Mouse (Mus musculus): ENCODE measurements around the gene Tuba1a. TPM values are rescaled to one million over a fixed set of nuclear protein-coding genes. Genes with fewer than 3 reads are reported as not detected.
A peak's percentile ranks its signal among the peaks of the same experiment; 100 is the strongest.

The Tuba1a gene
- 1,291 and 1,480 TPM in 2 replicates for polyA plus RNA-seq (2015; fragmentation: Nextera tagmentation; extraction: Ambion mirVana)

DNA sequence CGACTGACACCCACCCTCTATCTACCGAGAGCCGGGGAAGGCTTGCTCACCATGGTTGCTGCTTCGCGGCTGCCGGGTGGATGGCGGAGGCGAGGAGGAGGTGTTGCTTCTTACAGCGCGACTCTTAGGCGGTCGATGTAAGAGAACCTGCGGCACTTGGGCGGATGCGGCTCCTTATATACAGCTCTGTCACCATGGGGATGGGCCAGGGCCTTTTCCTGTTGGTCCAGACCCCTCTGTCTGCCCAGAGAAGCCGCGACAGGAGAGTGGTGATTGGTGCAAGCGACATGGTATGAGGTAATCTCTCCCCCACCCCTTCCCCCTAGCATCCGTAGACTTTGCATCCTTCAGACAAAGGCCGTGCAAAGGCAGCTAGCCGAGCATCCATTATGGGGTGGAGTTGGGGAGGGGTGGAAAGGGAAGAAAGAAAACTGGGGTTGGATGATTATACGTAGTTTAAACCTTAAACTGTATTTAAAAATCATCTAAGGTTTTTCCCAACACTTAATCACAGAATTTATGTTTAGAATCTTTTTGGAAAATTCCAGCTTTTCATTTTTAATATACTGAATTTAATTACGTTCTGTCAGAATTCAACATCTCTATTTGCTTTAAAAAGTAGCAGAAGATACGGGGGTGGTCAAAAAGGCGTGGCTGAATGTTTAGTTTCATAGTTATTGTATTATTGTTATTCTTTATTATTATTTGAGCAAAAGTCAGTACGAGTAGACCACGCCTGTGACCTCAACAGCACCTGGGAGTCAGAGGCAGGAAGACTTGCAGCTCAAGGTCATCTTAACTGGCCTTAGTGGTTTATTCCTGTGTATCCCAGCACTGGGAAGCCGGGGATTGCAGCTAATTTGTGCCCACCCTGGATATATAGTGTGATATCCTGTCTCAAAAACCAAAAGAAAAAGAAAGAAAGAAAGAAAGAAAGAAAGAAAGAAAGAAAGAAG lies at the start of gene Tuba1a, which contains the start of gene Gm49450:
Tuba1a (minus strand) TSS at position 303 of the 956 bp plus-strand sequence.
Gm49450 (minus strand) TSS at position 151 of the 956 bp plus-strand sequence.
- 4% methylated on average over 28 of the region's 28 CpGs for WGBS
- H3K4me3 ChIP-seq: peak within 1 kb of the TSS; percentile 77
- peak within 1 kb of the TSS; percentile 77 for H3K4me2 ChIP-seq

DNA sequence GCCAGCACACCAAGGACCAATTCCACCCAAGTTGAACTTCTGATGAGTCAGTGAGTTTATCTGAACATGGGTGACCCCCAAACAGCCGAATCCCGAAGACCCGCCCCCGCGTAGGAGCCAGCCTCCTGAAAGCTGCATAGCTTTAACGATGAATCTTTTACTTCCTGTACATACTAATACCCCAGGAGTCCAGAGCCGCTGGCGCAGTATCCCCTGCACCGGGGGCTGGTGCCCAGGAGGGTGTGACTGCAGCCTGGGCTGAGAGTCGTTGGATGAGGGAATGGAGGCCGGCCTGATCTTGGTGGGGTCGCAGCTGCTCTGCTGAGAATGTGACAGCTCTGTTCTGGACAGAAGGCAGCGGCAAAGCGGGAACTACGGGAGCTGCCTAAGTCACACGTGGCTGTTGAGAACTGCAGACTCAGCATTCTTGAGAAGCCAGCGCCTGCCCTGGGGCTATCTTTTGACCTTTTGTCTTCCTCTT lies 48.0 kb upstream of the Tuba1a start:
- peaks cover 18% of the 10 kb centered on the region for H3K4me1 ChIP-seq
- H3K9ac ChIP-seq: peak overlapping the region; percentile 54; the same call in 1 of the 2 replicates
- no peaks in the 10 kb centered on the region for H3K36me3 ChIP-seq
- peak overlapping the region; percentile 60 for H3K4me2 ChIP-seq
- WGBS: 11% methylated on average over 17 of the region's 17 CpGs
- no peaks in the 10 kb centered on the region; the same call in 1 of the 2 replicates for H3K9me3 ChIP-seq
- H3K27me3 ChIP-seq: no peaks in the 10 kb centered on the region
- H3K27ac ChIP-seq: no peak overlapping the region; the same call in 1 of the 2 replicates
- peak overlapping the region; percentile 30 for H3K4me3 ChIP-seq
- ATAC-seq (ENCODE audit: insufficient number of reproducible peaks, insufficient read depth, low FRiP score, low TSS enrichment, low read depth): 0 out of 2 replicates have a peak, but pooled peaks have one; percentile 53

More for the DNA sequence above, at the start of gene Tuba1a, which contains the start of gene Gm49450:
- Histone ChIP-seq H3K9ac (peak within 1 kb of the TSS; percentile 95), H3K27ac (peak within 1 kb of the TSS; percentile 99), H3K27me3 (no peaks in the 10 kb centered on the region), H3K36me3 (peaks cover 14% of the 10 kb centered on the region), H3K9me3 (no peaks in the 10 kb centered on the region), H3K4me1 (peaks cover 18% of the 10 kb centered on the region)
- ATAC-seq (ENCODE audit: insufficient number of reproducible peaks, insufficient read depth, low FRiP score, low TSS enrichment, low read depth): peak; percentile 99

DNA sequence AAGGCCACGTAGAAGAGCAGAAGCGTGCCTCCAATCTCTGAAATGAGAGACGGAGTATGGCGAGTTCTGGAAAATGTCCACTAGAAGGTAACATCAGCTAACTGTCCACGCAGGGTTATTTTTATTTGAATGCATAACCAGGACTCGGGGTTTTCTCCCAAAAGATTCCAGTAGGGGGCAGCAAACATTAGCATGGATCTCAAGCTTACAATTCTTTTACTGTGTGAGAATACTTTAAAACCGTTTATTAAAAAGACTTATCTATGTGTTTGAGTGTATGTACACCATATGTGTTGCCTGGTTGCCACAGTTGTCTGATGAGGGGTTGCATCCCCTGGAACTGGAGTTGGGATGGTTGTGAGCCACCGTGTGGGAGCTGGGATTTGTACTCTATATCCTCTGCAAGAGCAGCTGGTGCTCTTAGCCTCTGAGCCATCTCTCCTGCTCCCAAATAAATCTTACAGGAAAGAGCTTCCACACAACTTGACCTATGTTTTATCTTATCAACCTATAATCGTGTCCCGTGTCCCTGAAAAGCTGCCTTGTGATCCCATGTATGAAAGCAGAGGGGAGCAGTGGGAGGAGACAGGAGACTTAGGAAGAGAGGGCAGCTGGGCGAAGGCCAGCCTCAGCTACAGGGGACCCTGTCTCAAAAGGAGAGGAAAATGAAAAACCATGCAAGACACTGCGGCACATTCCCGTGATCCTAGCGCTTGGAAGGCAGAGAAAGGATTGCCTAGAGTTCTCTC lies 47.2 kb upstream of the Tuba1a start:
- Histone ChIP-seq H3K27me3 (no peaks in the 10 kb centered on the region), H3K4me2 (peak overlapping the region; percentile 60), H3K9me3 (no peaks in the 10 kb centered on the region), H3K9ac (no peak overlapping the region), H3K36me3 (no peaks in the 10 kb centered on the region), H3K4me1 (peaks cover 18% of the 10 kb centered on the region), H3K27ac (peak overlapping the region; percentile 71), H3K4me3 (peak overlapping the region; percentile 30; the same call in 1 of the 2 replicates)
- WGBS: 38% methylated on average over 14 of the region's 14 CpGs
- ATAC-seq (ENCODE audit: insufficient number of reproducible peaks, insufficient read depth, low FRiP score, low TSS enrichment, low read depth): no peak

DNA sequence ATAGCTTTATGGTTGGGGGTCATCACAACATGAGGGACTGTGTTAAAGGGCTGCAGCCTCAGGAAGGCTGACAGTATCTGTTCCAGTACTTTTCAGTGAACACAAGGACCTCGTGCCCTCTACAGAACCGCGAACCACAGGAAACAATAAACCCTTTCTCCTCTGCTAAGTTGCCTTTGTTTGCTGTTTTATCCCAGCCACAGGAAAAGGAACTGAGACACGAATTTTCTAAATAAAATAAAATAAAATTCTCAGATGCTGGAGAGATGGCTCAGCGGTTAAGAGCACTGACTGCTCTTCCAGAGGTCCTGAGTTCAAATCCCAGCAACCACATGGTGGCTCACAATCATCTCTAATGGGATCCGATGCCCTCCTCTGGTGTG lies 45.3 kb upstream of the Tuba1a start:
- ATAC-seq (ENCODE audit: insufficient number of reproducible peaks, insufficient read depth, low FRiP score, low TSS enrichment, low read depth): no peak
- no peaks in the 10 kb centered on the region for H3K36me3 ChIP-seq
- WGBS: 40% methylated on average over 6 of the region's 6 CpGs
- H3K4me3 ChIP-seq: no peak overlapping the region
- no peak overlapping the region for H3K9ac ChIP-seq
- no peaks in the 10 kb centered on the region for H3K27me3 ChIP-seq
- H3K27ac ChIP-seq: no peak overlapping the region
- no peaks in the 10 kb centered on the region for H3K9me3 ChIP-seq
- H3K4me2 ChIP-seq: no peak overlapping the region
- H3K4me1 ChIP-seq: peaks cover 18% of the 10 kb centered on the region

DNA sequence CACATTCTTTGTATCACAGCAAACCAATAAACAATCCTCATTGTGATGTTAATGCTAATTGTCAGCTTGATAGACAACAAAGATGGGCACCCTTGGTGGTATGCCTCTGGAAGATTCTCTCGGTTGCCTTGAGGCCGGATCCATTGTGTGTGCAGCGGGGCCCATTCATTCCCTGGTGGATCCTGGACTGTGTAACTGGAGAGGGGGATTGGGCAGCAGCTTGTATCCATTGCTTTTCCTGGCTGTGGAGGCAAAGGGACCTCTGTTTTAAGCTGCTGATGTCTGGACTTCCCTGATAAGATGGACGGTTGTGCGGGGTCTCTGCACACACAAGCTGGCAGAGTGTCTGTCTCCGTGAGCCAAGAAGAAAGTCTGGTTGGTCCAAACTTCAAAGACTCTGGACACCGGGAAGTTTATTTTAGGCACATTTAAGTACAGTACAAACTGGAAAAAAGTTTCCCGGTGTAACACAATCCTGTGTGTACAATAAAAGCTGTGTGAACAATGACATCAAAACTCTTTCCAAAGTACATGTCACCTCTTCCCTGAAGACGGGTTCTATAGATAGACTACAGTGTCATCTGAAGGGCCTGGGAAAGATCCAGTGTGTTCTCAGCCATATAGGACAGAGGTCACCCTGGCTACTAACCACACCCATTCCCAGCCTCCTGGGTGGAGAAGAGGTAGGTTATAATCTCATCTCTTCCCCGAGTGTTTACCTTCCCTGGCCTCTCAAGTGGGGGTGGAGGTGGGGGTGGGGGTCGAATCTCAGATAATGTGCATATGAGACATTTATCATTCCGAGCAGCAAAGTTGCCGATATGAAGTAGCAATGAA lies 44.7 kb upstream of the Tuba1a start:
- Histone ChIP-seq H3K27ac (no peak overlapping the region), H3K4me1 (peaks cover 21% of the 10 kb centered on the region), H3K36me3 (no peaks in the 10 kb centered on the region), H3K9ac (no peak overlapping the region), H3K9me3 (no peaks in the 10 kb centered on the region), H3K27me3 (no peaks in the 10 kb centered on the region), H3K4me2 (no peak overlapping the region), H3K4me3 (no peak overlapping the region)
- ATAC-seq (ENCODE audit: insufficient number of reproducible peaks, insufficient read depth, low FRiP score, low TSS enrichment, low read depth): no peak
- 51% methylated on average over 13 of the region's 13 CpGs for WGBS

DNA sequence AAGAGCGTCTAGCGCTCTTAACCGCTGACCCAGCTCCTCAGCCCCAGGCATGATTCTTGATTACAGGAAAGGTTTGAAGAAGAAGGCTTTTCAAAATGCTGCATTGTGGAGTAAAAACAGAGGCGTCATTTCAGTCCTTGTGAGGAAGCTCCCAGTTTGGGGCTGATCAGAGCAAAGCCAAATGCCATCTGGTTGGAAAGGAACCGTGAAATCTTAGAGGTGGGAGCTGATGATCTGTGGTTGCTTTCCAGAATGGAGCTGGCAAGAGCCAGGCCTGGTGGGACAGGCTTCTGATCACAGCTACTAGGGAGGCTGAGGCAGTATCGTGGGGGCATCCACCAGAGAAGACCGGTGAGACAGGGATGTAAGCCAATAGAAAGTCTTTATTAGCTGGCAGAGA lies 43.3 kb upstream of the Tuba1a start:
- no peak overlapping the region for H3K9ac ChIP-seq
- H3K27ac ChIP-seq: no peak overlapping the region
- no peaks in the 10 kb centered on the region for H3K9me3 ChIP-seq
- no peaks in the 10 kb centered on the region for H3K27me3 ChIP-seq
- no peaks in the 10 kb centered on the region for H3K36me3 ChIP-seq
- no peak for ATAC-seq (ENCODE audit: insufficient number of reproducible peaks, insufficient read depth, low FRiP score, low TSS enrichment, low read depth)
- H3K4me1 ChIP-seq: peaks cover 29% of the 10 kb centered on the region
- no peak overlapping the region for H3K4me2 ChIP-seq
- no peak overlapping the region for H3K4me3 ChIP-seq
- 46% methylated on average over 7 of the region's 7 CpGs for WGBS

DNA sequence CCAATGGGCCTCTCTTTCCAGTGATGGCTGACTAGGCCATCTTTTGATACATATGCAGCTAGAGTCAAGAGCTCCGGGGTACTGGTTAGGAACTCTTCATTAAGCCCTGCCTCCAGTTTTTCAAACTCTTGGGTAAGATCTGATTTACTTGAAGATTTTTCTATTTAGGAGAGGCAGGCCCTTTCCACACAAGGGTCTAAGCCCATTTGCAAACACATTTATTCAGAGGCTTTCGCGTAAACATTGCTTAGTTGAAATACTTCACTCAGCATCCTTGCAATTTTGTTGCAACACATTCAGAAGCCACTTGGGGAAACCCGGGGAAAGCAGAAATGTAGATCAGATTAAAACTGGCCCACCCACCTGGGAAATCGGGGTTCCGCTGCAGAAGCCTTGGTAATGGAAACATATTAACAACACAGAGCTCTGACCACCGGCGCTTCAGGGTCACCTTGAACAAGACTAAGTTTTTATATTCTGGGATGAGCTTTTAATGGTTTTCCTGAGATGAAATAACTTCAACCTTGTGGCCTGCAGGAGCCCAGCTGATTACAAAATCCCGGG lies 41.5 kb upstream of the Tuba1a start:
- H3K27ac ChIP-seq: no peak overlapping the region
- no peak for ATAC-seq (ENCODE audit: insufficient number of reproducible peaks, insufficient read depth, low FRiP score, low TSS enrichment, low read depth)
- H3K4me2 ChIP-seq: no peak overlapping the region
- H3K4me3 ChIP-seq: no peak overlapping the region
- no peaks in the 10 kb centered on the region for H3K36me3 ChIP-seq
- H3K4me1 ChIP-seq: peaks cover 34% of the 10 kb centered on the region
- H3K9ac ChIP-seq: no peak overlapping the region
- H3K27me3 ChIP-seq: no peaks in the 10 kb centered on the region
- no peaks in the 10 kb centered on the region for H3K9me3 ChIP-seq
- 86% methylated on average over 9 of the region's 9 CpGs for WGBS

DNA sequence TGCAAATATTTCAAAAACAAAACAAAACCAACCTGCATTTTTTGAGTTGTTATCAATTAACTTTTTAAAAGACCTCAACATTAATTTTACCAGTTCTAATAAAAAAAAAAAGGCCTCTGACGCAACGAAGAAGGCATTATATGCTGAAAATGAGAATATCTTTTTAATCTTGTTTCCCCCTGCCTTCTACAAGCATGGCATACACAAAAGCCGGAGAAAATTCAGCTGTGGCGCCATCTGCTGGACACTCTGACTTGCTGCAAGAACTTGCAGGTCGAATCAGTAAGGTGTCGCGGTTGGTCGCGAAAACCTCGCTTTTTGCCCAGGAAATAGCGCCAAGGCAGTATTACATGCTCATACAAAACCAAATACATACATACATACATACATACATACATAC lies 40.4 kb upstream of the Tuba1a start:
- Histone ChIP-seq H3K27ac (peak overlapping the region; percentile 91; the same call in 1 of the 2 replicates), H3K4me1 (peaks cover 38% of the 10 kb centered on the region), H3K9ac (no peak overlapping the region), H3K4me3 (no peak overlapping the region), H3K27me3 (no peaks in the 10 kb centered on the region), H3K36me3 (no peaks in the 10 kb centered on the region), H3K4me2 (peak overlapping the region; percentile 73), H3K9me3 (no peaks in the 10 kb centered on the region)
- 2% methylated on average over 11 of the region's 11 CpGs for WGBS
- no peak for ATAC-seq (ENCODE audit: insufficient number of reproducible peaks, insufficient read depth, low FRiP score, low TSS enrichment, low read depth)

DNA sequence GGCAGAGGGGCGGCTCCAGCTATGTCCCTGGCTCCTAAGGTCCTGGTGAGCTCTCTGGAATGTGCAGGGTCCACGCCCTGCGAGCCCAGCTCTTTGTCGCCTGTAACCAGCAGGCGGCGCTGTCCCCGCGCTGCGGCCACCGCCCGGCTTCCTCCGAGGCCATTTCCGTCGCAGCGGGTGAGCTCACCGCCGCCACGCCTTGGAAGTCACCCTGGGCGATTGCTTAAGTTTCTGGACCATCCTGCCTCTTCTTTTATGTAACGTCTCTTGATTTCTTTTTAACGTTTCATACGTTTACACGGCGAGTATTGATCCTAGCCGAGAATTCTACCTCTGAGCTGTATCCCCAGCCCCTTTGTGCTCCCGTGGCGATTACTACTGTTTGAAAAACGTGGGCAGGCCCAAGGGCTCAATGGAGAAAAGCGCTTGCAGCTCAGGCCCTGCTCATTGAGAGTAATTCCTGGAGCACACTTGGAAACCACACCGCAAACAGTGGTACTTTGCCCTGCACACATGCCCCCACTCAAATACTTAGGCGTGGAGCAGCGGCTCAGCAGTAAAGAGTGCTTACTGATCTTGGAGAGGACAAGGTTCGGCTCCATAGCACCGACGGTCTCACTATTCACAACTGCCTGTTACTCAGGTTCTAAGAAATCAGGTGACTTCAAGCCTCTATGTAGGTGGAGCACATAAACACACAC lies 39.7 kb upstream of the Tuba1a start:
- Histone ChIP-seq H3K9me3 (no peaks in the 10 kb centered on the region), H3K27ac (peak overlapping the region; percentile 91), H3K27me3 (no peaks in the 10 kb centered on the region), H3K4me3 (peak overlapping the region; percentile 48), H3K4me2 (peak overlapping the region; percentile 73), H3K9ac (peak overlapping the region; percentile 78), H3K4me1 (peaks cover 40% of the 10 kb centered on the region), H3K36me3 (no peaks in the 10 kb centered on the region)
- ATAC-seq (ENCODE audit: insufficient number of reproducible peaks, insufficient read depth, low FRiP score, low TSS enrichment, low read depth): peak; percentile 77
- 5% methylated on average over 35 of the region's 35 CpGs for WGBS
